In genomic region chr12:7970301-7970700, GRCm38 (mm10) we compare ENCODE assay signal across 27 mouse cellular contexts. TPM values are rescaled to one million over a fixed set of nuclear protein-coding genes. Genes with fewer than 3 reads are reported as not detected.
"Had no signal": no experiment of that assay in that cellular context is flagged by ENCODE, and none has a peak within 500 bp of the region (broad histone marks: within the 10 kb centered on the region; RNA-seq: fewer than 3 reads in every experiment).

No protein-coding gene starts in this region.

- H3K9me3 ChIP-seq: heart, embryonic 13.5 days; heart, embryonic 15.5 days; hindbrain, embryonic 10.5 days; hindbrain, embryonic 12.5 days; intestine, embryonic 15.5 days; limb, embryonic 10.5 days; limb, embryonic 12.5 days; liver, embryonic 13.5 days had no signal

- H3K27me3 ChIP-seq: heart, embryonic 13.5 days; heart, embryonic 15.5 days; hindbrain, embryonic 12.5 days; intestine, embryonic 15.5 days; limb, embryonic 12.5 days; liver, embryonic 13.5 days had no signal

- H3K9ac ChIP-seq: heart, embryonic 13.5 days; heart, embryonic 15.5 days; hindbrain, embryonic 12.5 days; hindbrain, embryonic 14.5 days; intestine, embryonic 15.5 days; limb, embryonic 12.5 days; liver, embryonic 13.5 days had no signal

- DNase-seq: gastrocnemius, adult 2 months; gastrocnemius, postnatal 10 days; gastrocnemius, postnatal 25 days; heart, adult 2 months; heart, postnatal 14 days; heart, postnatal 4 days; kidney, adult 18-20 months; kidney, postnatal 10 days; kidney, postnatal 25 days; kidney, postnatal 4 days; liver; liver, embryonic 13.5 days had no signal

- H3K27ac ChIP-seq: gastrocnemius, adult 2 months; heart, adult 2 months; heart, embryonic 13.5 days; heart, embryonic 15.5 days; hindbrain, embryonic 10.5 days; hindbrain, embryonic 12.5 days; hindbrain, embryonic 14.5 days; intestine, embryonic 15.5 days; layer of hippocampus, adult 2 months; left cerebral cortex, adult 2 months; limb, embryonic 12.5 days; liver, embryonic 13.5 days had no signal

- H3K36me3 ChIP-seq: heart, embryonic 13.5 days; heart, embryonic 15.5 days; hindbrain, embryonic 10.5 days; hindbrain, embryonic 12.5 days; intestine, embryonic 15.5 days; limb, embryonic 10.5 days; limb, embryonic 12.5 days; liver, embryonic 13.5 days had no signal

- H3K4me1 ChIP-seq: heart, embryonic 13.5 days; heart, embryonic 15.5 days; hindbrain, embryonic 10.5 days; intestine, embryonic 15.5 days had no signal

- H3K4me2 ChIP-seq: heart, embryonic 11.5 days; heart, embryonic 13.5 days; heart, embryonic 15.5 days; hindbrain, embryonic 12.5 days; hindbrain, embryonic 14.5 days; intestine, embryonic 15.5 days; limb, embryonic 12.5 days; liver, embryonic 11.5 days; liver, embryonic 13.5 days had no signal

- H3K4me3 ChIP-seq: gastrocnemius, adult 2 months; heart, adult 2 months; heart, embryonic 13.5 days; heart, embryonic 15.5 days; hindbrain, embryonic 10.5 days; hindbrain, embryonic 12.5 days; intestine, embryonic 15.5 days; layer of hippocampus, adult 2 months; left cerebral cortex, adult 2 months; limb, embryonic 10.5 days; limb, embryonic 12.5 days; liver, embryonic 13.5 days had no signal

- ATAC-seq: hindbrain, embryonic 16.5 days; inflammation-experienced regulatory T-cells, adult 6 months had no signal

RNA-seq across cellular contexts. Expression of gene Apob, which starts 7.1 kb away (rescaled TPM):
- polyA plus RNA-seq: heart, postnatal 0 days had no signal
